Mouse (Mus musculus): Measurements from ENCODE around the gene Pxmp2. TPM values are rescaled to one million over a fixed set of nuclear protein-coding genes. Genes with fewer than 3 reads are reported as not detected.

The Pxmp2 gene
- polyA plus RNA-seq, 1 experiment, result 4.7 TPM

DNA sequence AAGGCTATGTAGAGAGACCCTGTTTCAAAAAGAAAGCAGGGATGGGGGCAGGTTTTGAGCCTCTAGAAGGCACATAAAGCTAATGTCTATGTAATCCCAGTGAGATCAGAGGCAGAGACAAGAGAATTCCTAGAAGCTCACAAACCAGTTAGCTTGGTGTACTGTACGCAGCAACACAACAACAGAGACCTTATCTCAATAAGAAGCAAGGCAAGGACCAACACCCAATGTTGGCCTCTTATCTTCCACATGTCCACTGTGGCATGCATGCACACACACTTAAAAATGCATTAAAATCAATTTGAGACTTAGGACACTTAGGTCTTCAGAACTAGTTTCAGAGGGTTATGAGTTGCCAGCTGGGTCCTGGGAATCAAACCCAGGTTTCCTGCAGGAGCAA is 5.7 kb upstream of the Pxmp2 start:
- TF ChIP-seq POLR2A (IDR thresholded peaks at IDR 0.05; ENCODE audit: control insufficient read depth, extremely low read depth, insufficient read depth, low read length, poor library complexity) (no peak), CTCF (IDR thresholded peaks at IDR 0.05; ENCODE audit: borderline replicate concordance, control insufficient read depth, extremely low read depth, insufficient read depth, low read length, poor library complexity) (no peak)
- WGBS, result 91% methylated on average over 1 of the region's 1 CpGs

GRCm38 (mm10) chr5:110287084-110287475 is 1.1 kb upstream of the Pxmp2 start:
- 65% methylated on average over 2 of the region's 2 CpGs for WGBS
- Histone ChIP-seq H3K27ac (ENCODE audit: control insufficient read depth, insufficient read depth, low read length) (no peak overlapping the region), H3K36me3 (ENCODE audit: control insufficient read depth, insufficient read depth, low read length) (peaks cover 4% of the 10 kb centered on the region; the same call in 1 of the 2 replicates), H3K4me3 (ENCODE audit: control insufficient read depth, insufficient read depth, low read length) (no peak overlapping the region), H3K4me1 (replicated peaks; ENCODE audit: control insufficient read depth, insufficient read depth, low read length) (peaks cover 7% of the 10 kb centered on the region), H3K27me3 (ENCODE audit: control insufficient read depth, insufficient read depth, low read length) (no peaks in the 10 kb centered on the region)
- TF ChIP-seq CTCF (IDR thresholded peaks at IDR 0.05; ENCODE audit: borderline replicate concordance, control insufficient read depth, extremely low read depth, insufficient read depth, low read length, poor library complexity) (no peak), POLR2A (IDR thresholded peaks at IDR 0.05; ENCODE audit: control insufficient read depth, extremely low read depth, insufficient read depth, low read length, poor library complexity) (no peak)
- no peak for DNase-seq

More for the DNA sequence above, 5.7 kb upstream of the Pxmp2 start:
- Histone ChIP-seq H3K4me1 (replicated peaks; ENCODE audit: control insufficient read depth, insufficient read depth, low read length) (no peaks in the 10 kb centered on the region), H3K27ac (ENCODE audit: control insufficient read depth, insufficient read depth, low read length) (no peak overlapping the region), H3K4me3 (ENCODE audit: control insufficient read depth, insufficient read depth, low read length) (no peak overlapping the region), H3K36me3 (ENCODE audit: control insufficient read depth, insufficient read depth, low read length) (peaks cover 11% of the 10 kb centered on the region), H3K27me3 (ENCODE audit: control insufficient read depth, insufficient read depth, low read length) (no peaks in the 10 kb centered on the region)
- DNase-seq, result no peak

DNA sequence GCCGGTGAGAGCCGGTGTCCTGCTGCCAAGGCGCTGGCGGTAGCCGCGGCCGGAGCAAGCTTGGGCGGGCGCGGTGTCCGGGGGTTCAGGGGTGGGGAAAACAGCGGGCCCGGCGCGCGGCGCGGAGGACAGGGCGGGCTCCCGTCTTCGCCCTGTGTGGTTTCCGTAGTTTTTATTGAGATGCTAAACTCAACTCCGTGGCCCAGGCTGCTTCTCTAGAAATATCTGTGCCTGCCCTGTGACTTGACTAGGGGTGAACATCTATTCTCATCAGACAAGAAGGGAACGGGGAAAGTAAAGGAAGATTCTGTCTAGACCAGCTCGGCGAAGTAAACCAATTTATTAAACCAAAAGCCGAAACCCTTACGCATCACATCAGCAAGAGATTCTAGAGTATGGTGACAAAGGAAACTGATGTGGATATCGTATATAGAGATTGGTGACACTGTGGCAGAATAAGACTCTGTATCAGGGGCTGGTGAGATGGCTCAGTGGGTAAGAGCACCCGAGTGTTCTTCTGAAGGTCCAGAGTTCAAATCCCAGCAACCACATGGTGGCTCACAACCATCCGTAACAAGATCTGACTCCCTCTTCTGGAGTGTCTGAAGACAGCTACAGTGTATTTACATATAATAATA is 579 bp upstream of the Pxmp2 start:
- no peaks in the 10 kb centered on the region for H3K27me3 ChIP-seq (ENCODE audit: control insufficient read depth, insufficient read depth, low read length)
- H3K27ac ChIP-seq (ENCODE audit: control insufficient read depth, insufficient read depth, low read length), result no peak overlapping the region

GRCm38 (mm10) chr5:110285156-110285555 is 830 bp downstream of the Pxmp2 start:
- H3K27me3 ChIP-seq (ENCODE audit: control insufficient read depth, insufficient read depth, low read length), result no peaks in the 10 kb centered on the region
- H3K36me3 ChIP-seq (ENCODE audit: control insufficient read depth, insufficient read depth, low read length), result no peaks in the 10 kb centered on the region; the same call in 1 of the 2 replicates
- H3K4me3 ChIP-seq (ENCODE audit: control insufficient read depth, insufficient read depth, low read length), result 0 out of 2 replicates have a peak overlapping the region, but pooled peaks have one; percentile 5
- H3K27ac ChIP-seq (ENCODE audit: control insufficient read depth, insufficient read depth, low read length), result no peak overlapping the region
- H3K4me1 ChIP-seq (replicated peaks; ENCODE audit: control insufficient read depth, insufficient read depth, low read length), result peaks cover 7% of the 10 kb centered on the region
- TF ChIP-seq POLR2A (IDR thresholded peaks at IDR 0.05; ENCODE audit: control insufficient read depth, extremely low read depth, insufficient read depth, low read length, poor library complexity) (no peak), CTCF (IDR thresholded peaks at IDR 0.05; ENCODE audit: borderline replicate concordance, control insufficient read depth, extremely low read depth, insufficient read depth, low read length, poor library complexity) (no peak)
- WGBS, result under 1% methylated on average over 15 of the region's 15 CpGs
- peak; percentile 3 for DNase-seq

More for the DNA sequence above, 579 bp upstream of the Pxmp2 start:
- TF ChIP-seq CTCF (IDR thresholded peaks at IDR 0.05; ENCODE audit: borderline replicate concordance, control insufficient read depth, extremely low read depth, insufficient read depth, low read length, poor library complexity) (no peak; the same call in 1 of the 2 replicates), POLR2A (IDR thresholded peaks at IDR 0.05; ENCODE audit: control insufficient read depth, extremely low read depth, insufficient read depth, low read length, poor library complexity) (no peak)
- 1% methylated on average over 29 of the region's 31 CpGs for WGBS
- H3K36me3 ChIP-seq (ENCODE audit: control insufficient read depth, insufficient read depth, low read length), result peaks cover 1% of the 10 kb centered on the region; the same call in 1 of the 2 replicates
- peaks cover 7% of the 10 kb centered on the region for H3K4me1 ChIP-seq (replicated peaks; ENCODE audit: control insufficient read depth, insufficient read depth, low read length)
- H3K4me3 ChIP-seq (ENCODE audit: control insufficient read depth, insufficient read depth, low read length), result peak overlapping the region; percentile 71
- no peak for DNase-seq

DNA sequence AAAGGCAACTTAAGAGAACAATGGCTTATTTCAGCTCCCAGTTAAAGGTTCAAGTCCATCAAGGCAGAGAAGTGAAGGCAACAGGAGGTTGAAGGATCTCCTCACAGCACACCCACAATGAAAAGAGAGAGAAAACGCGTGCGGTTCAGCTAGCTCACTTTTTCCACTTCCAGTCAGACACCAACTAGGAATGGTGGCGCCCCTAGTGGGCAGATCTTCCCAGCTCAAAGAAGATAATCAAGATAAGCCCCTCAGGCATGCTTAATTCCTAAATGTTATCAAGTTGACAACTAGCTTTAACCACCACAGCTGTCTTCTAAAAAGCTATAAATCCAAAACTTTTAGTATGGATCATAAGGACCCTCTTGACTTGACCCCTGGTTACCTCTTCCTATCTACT is 1.4 kb downstream of the Pxmp2 start:
- H3K27me3 ChIP-seq (ENCODE audit: control insufficient read depth, insufficient read depth, low read length), result no peaks in the 10 kb centered on the region
- under 1% methylated on average over 4 of the region's 4 CpGs for WGBS
- TF ChIP-seq CTCF (IDR thresholded peaks at IDR 0.05; ENCODE audit: borderline replicate concordance, control insufficient read depth, extremely low read depth, insufficient read depth, low read length, poor library complexity) (no peak), POLR2A (IDR thresholded peaks at IDR 0.05; ENCODE audit: control insufficient read depth, extremely low read depth, insufficient read depth, low read length, poor library complexity) (no peak)
- peak; percentile 74 for DNase-seq
- H3K36me3 ChIP-seq (ENCODE audit: control insufficient read depth, insufficient read depth, low read length), result no peaks in the 10 kb centered on the region
- peaks cover 7% of the 10 kb centered on the region for H3K4me1 ChIP-seq (replicated peaks; ENCODE audit: control insufficient read depth, insufficient read depth, low read length)
- H3K27ac ChIP-seq (ENCODE audit: control insufficient read depth, insufficient read depth, low read length), result no peak overlapping the region
- H3K4me3 ChIP-seq (ENCODE audit: control insufficient read depth, insufficient read depth, low read length), result no peak overlapping the region

DNA sequence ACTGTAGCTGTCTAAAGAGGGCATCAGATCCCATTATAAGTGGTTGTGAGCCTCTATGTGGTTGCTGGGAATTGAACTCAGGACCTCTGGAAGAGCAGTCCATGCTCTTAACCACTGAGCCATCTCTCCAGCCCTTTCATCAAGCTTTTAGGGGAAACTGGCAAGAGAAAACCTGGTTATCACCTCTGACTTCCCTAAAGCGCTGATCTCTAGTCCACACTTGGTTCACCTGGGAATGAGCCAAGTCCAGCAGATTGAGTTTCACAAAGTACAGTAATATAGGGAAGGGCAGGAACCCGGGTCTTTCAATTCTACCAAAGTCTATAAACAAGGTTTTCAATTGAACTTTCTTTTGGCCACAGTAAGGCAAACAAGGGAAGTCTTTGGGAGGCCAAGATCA is 4.0 kb downstream of the Pxmp2 start:
- Histone ChIP-seq H3K27me3 (ENCODE audit: control insufficient read depth, insufficient read depth, low read length) (no peaks in the 10 kb centered on the region), H3K27ac (ENCODE audit: control insufficient read depth, insufficient read depth, low read length) (no peak overlapping the region), H3K4me1 (replicated peaks; ENCODE audit: control insufficient read depth, insufficient read depth, low read length) (peaks cover 7% of the 10 kb centered on the region), H3K4me3 (ENCODE audit: control insufficient read depth, insufficient read depth, low read length) (no peak overlapping the region), H3K36me3 (ENCODE audit: control insufficient read depth, insufficient read depth, low read length) (no peaks in the 10 kb centered on the region)
- TF ChIP-seq CTCF (IDR thresholded peaks at IDR 0.05; ENCODE audit: borderline replicate concordance, control insufficient read depth, extremely low read depth, insufficient read depth, low read length, poor library complexity), result no peak
- no peak for TF ChIP-seq POLR2A (IDR thresholded peaks at IDR 0.05; ENCODE audit: control insufficient read depth, extremely low read depth, insufficient read depth, low read length, poor library complexity)
- no peak for DNase-seq
- 92% methylated on average over 2 of the region's 2 CpGs for WGBS
